Mouse (Mus musculus): Measurements from ENCODE around the gene Ifitm1. TPM values are rescaled to one million over a fixed set of nuclear protein-coding genes. Genes with fewer than 3 reads are reported as not detected.

Gene Ifitm1
- polyA plus RNA-seq, 1 experiment from 2014 or later = 209 TPM

Other genes with a start within 250 kb of the Ifitm1 start
- gene Cyp2e1, start 203.5 kb upstream of the Ifitm1 start, polyA plus RNA-seq (2015; fragmentation: Nextera tagmentation; extraction: Ambion mirVana) = 0.18 TPM in 1 of 2 replicates, not detected in the other
- gene Syce1, start 179.4 kb upstream of the Ifitm1 start, polyA plus RNA-seq (2015; fragmentation: Nextera tagmentation; extraction: Ambion mirVana) = 0.23 and 0.30 TPM in 2 replicates
- 1.5 and 1.7 TPM in 2 replicates for gene Zfp941, start 145.0 kb upstream of the Ifitm1 start, polyA plus RNA-seq (2015; fragmentation: Nextera tagmentation; extraction: Ambion mirVana)
- gene Urah, start 132.2 kb upstream of the Ifitm1 start, polyA plus RNA-seq (2015; fragmentation: Nextera tagmentation; extraction: Ambion mirVana) = 13.9 and 23.4 TPM in 2 replicates
- not detected in 2 replicates for gene Scgb1c1, start 121.7 kb upstream of the Ifitm1 start, polyA plus RNA-seq (2015; fragmentation: Nextera tagmentation; extraction: Ambion mirVana)
- gene Odf3, start 119.4 kb upstream of the Ifitm1 start, polyA plus RNA-seq (2015; fragmentation: Nextera tagmentation; extraction: Ambion mirVana) = 0.17 TPM in 1 of 2 replicates, not detected in the other
- not detected in 2 replicates for gene Gm45785, start 110.9 kb upstream of the Ifitm1 start, polyA plus RNA-seq (2015; fragmentation: Nextera tagmentation; extraction: Ambion mirVana)
- 58.0 and 62.8 TPM in 2 replicates for gene Ric8a, start 110.3 kb upstream of the Ifitm1 start, polyA plus RNA-seq (2015; fragmentation: Nextera tagmentation; extraction: Ambion mirVana)
- 44.7 and 50.1 TPM in 2 replicates for gene Bet1l, start 109.6 kb upstream of the Ifitm1 start, polyA plus RNA-seq (2015; fragmentation: Nextera tagmentation; extraction: Ambion mirVana)
- 214 and 219 TPM in 2 replicates for gene Psmd13, start 85.3 kb upstream of the Ifitm1 start, polyA plus RNA-seq (2015; fragmentation: Nextera tagmentation; extraction: Ambion mirVana)
- gene Sirt3, start 84.9 kb upstream of the Ifitm1 start, polyA plus RNA-seq (2015; fragmentation: Nextera tagmentation; extraction: Ambion mirVana) = 25.7 and 28.7 TPM in 2 replicates
- 0.76 and 2.6 TPM in 2 replicates for gene Cox8b, start 66.8 kb upstream of the Ifitm1 start, polyA plus RNA-seq (2015; fragmentation: Nextera tagmentation; extraction: Ambion mirVana)
- 9.9 and 13.8 TPM in 2 replicates for gene Nlrp6, start 46.3 kb upstream of the Ifitm1 start, polyA plus RNA-seq (2015; fragmentation: Nextera tagmentation; extraction: Ambion mirVana)
- gene Pgghg, start 25.8 kb upstream of the Ifitm1 start, polyA plus RNA-seq (2015; fragmentation: Nextera tagmentation; extraction: Ambion mirVana) = 21.2 and 23.5 TPM in 2 replicates
- gene Ifitm5, start 16.9 kb upstream of the Ifitm1 start, polyA plus RNA-seq (2015; fragmentation: Nextera tagmentation; extraction: Ambion mirVana) = 3.2 and 3.6 TPM in 2 replicates
- gene Gm45717, start 11.3 kb upstream of the Ifitm1 start, polyA plus RNA-seq (2015; fragmentation: Nextera tagmentation; extraction: Ambion mirVana) = 0.40 and 0.71 TPM in 2 replicates
- 1,181 and 1,379 TPM in 2 replicates for gene Ifitm2, start 11.2 kb upstream of the Ifitm1 start, polyA plus RNA-seq (2015; fragmentation: Nextera tagmentation; extraction: Ambion mirVana)
- 368 and 413 TPM in 2 replicates for gene Ifitm3, start 43.5 kb downstream of the Ifitm1 start, polyA plus RNA-seq (2015; fragmentation: Nextera tagmentation; extraction: Ambion mirVana)
- gene Ifitm6, start 50.7 kb downstream of the Ifitm1 start, polyA plus RNA-seq (2015; fragmentation: Nextera tagmentation; extraction: Ambion mirVana) = 7.6 and 8.1 TPM in 2 replicates
- gene Gm17387, start 61.9 kb downstream of the Ifitm1 start, polyA plus RNA-seq (2015; fragmentation: Nextera tagmentation; extraction: Ambion mirVana) = not detected in 2 replicates
- 7.0 and 9.2 TPM in 2 replicates for gene B4galnt4, start 93.9 kb downstream of the Ifitm1 start, polyA plus RNA-seq (2015; fragmentation: Nextera tagmentation; extraction: Ambion mirVana)
- gene Pkp3, start 111.0 kb downstream of the Ifitm1 start, polyA plus RNA-seq (2015; fragmentation: Nextera tagmentation; extraction: Ambion mirVana) = 38.4 and 47.2 TPM in 2 replicates
- gene Sigirr, start 133.4 kb downstream of the Ifitm1 start, polyA plus RNA-seq (2015; fragmentation: Nextera tagmentation; extraction: Ambion mirVana) = 13.1 and 15.1 TPM in 2 replicates
- 16.2 and 20.5 TPM in 2 replicates for gene Ano9, start 150.6 kb downstream of the Ifitm1 start, polyA plus RNA-seq (2015; fragmentation: Nextera tagmentation; extraction: Ambion mirVana)
- 58.6 and 60.7 TPM in 2 replicates for gene Ptdss2, start 155.2 kb downstream of the Ifitm1 start, polyA plus RNA-seq (2015; fragmentation: Nextera tagmentation; extraction: Ambion mirVana)
- gene Rnh1, start 205.6 kb downstream of the Ifitm1 start, polyA plus RNA-seq (2015; fragmentation: Nextera tagmentation; extraction: Ambion mirVana) = 206 and 215 TPM in 2 replicates
- gene Hras, start 226.8 kb downstream of the Ifitm1 start, polyA plus RNA-seq (2015; fragmentation: Nextera tagmentation; extraction: Ambion mirVana) = 113 and 123 TPM in 2 replicates
- gene Lrrc56, start 226.9 kb downstream of the Ifitm1 start, polyA plus RNA-seq (2015; fragmentation: Nextera tagmentation; extraction: Ambion mirVana) = 5.4 and 7.2 TPM in 2 replicates
- 2.8 and 2.9 TPM in 2 replicates for gene Lmntd2, start 246.9 kb downstream of the Ifitm1 start, polyA plus RNA-seq (2015; fragmentation: Nextera tagmentation; extraction: Ambion mirVana)
- 67.7 and 73.3 TPM in 2 replicates for gene Rassf7, start 248.6 kb downstream of the Ifitm1 start, polyA plus RNA-seq (2015; fragmentation: Nextera tagmentation; extraction: Ambion mirVana)